ENCODE assay signal across 14 mouse cellular contexts in genomic region chr13:19700733-19701442, GRCm38 (mm10). TPM values are rescaled to one million over a fixed set of nuclear protein-coding genes. Genes with fewer than 3 reads are reported as not detected.
A peak's percentile ranks its signal among the peaks of the same experiment; 100 is the strongest.
DNase-seq lines count a peak whose midpoint lies in the region; ATAC-seq and TF ChIP-seq lines count a peak whose summit lies in the region.
"Had no signal": no experiment of that assay in that cellular context is flagged by ENCODE, and none has a peak within 500 bp of the region (broad histone marks: within the 10 kb centered on the region; RNA-seq: fewer than 3 reads in every experiment).

No protein-coding gene starts in this region.

- WGBS in heart, adult 2 months: 69% methylated on average over 4 of the region's 4 CpGs
- WGBS in heart, embryonic 10.5 days: 74% methylated on average over 4 of the region's 4 CpGs
- 55% methylated on average over 4 of the region's 4 CpGs for WGBS in lung, postnatal 0 days
- WGBS in forebrain, embryonic 16.5 days: 84% methylated on average over 4 of the region's 4 CpGs
- 80% methylated on average over 4 of the region's 4 CpGs for WGBS in midbrain, postnatal 0 days
- 69% methylated on average over 4 of the region's 4 CpGs for WGBS in liver, postnatal 0 days (ENCODE audit: insufficient replicate concordance)

- no peaks in the 10 kb centered on the region for H3K9me3 ChIP-seq in heart, embryonic 10.5 days
- no peaks in the 10 kb centered on the region for H3K9me3 ChIP-seq in lung, postnatal 0 days (ENCODE audit: low read length)
- H3K9me3 ChIP-seq in forebrain, embryonic 16.5 days (ENCODE audit: control insufficient read depth, low read length): no peaks in the 10 kb centered on the region
- no peaks in the 10 kb centered on the region for H3K9me3 ChIP-seq in midbrain, postnatal 0 days (ENCODE audit: low read length)
- H3K9me3 ChIP-seq in liver, postnatal 0 days (ENCODE audit: low read length): no peaks in the 10 kb centered on the region
- H3K9me3 ChIP-seq: heart, embryonic 13.5 days; liver, embryonic 12.5 days had no signal

- no peaks in the 10 kb centered on the region for H3K79me2 ChIP-seq in heart, adult 2 months (replicated peaks; ENCODE audit: control insufficient read depth, insufficient read depth, low read length)

- intact Hi-C loops in heart, adult 2 months (cut with DNase I): no loop called here

- H3K27ac ChIP-seq in heart, adult 2 months: no peak overlapping the region
- H3K27ac ChIP-seq in heart, embryonic 10.5 days: no peak overlapping the region
- no peak overlapping the region for H3K27ac ChIP-seq in lung, postnatal 0 days (ENCODE audit: low read length)
- no peak overlapping the region for H3K27ac ChIP-seq in forebrain, embryonic 16.5 days (ENCODE audit: low read length)
- no peak overlapping the region for H3K27ac ChIP-seq in midbrain, postnatal 0 days (ENCODE audit: low read depth, low read length)
- no peak overlapping the region for H3K27ac ChIP-seq in liver, postnatal 0 days (ENCODE audit: low read depth)
- H3K27ac ChIP-seq: heart, embryonic 13.5 days; liver, embryonic 12.5 days had no signal

- H3K9ac ChIP-seq in heart, adult 2 months (ENCODE audit: low read depth, low read length): no peak overlapping the region
- no peak overlapping the region for H3K9ac ChIP-seq in lung, postnatal 0 days (replicated peaks; ENCODE audit: low read depth)
- H3K9ac ChIP-seq in forebrain, embryonic 16.5 days (replicated peaks; ENCODE audit: low read depth, low read length): no peak overlapping the region
- no peak overlapping the region for H3K9ac ChIP-seq in midbrain, postnatal 0 days (replicated peaks; ENCODE audit: low read length, poor library complexity, severe bottlenecking)
- H3K9ac ChIP-seq in liver, postnatal 0 days (replicated peaks): no peak overlapping the region
- H3K9ac ChIP-seq: heart, embryonic 13.5 days; liver, embryonic 12.5 days had no signal

- no peaks in the 10 kb centered on the region; the same call in 1 of the 2 replicates for H3K4me1 ChIP-seq in heart, adult 2 months (ENCODE audit: control insufficient read depth, insufficient read depth, low read length)
- H3K4me1 ChIP-seq in heart, embryonic 10.5 days: no peaks in the 10 kb centered on the region
- no peaks in the 10 kb centered on the region for H3K4me1 ChIP-seq in lung, postnatal 0 days (ENCODE audit: insufficient read depth, low read depth, low read length)
- H3K4me1 ChIP-seq in forebrain, embryonic 16.5 days (replicated peaks; ENCODE audit: control insufficient read depth, insufficient read depth, low read length): peaks cover 3% of the 10 kb centered on the region; the same call in 1 of the 2 replicates
- H3K4me1 ChIP-seq in midbrain, postnatal 0 days (ENCODE audit: insufficient read depth, low read length): 0 out of 2 replicates have a peak, but pooled peaks cover 3% of the 10 kb centered on the region
- H3K4me1 ChIP-seq in liver, postnatal 0 days (ENCODE audit: insufficient read depth): no peaks in the 10 kb centered on the region
- H3K4me1 ChIP-seq: liver, embryonic 12.5 days had no signal

- TF ChIP-seq POLR2A in heart, adult 2 months (IDR thresholded peaks at IDR 0.05; ENCODE audit: insufficient read depth, low read depth, low read length): no peak

- no peak for TF ChIP-seq EP300 in heart, adult 2 months (IDR thresholded peaks at IDR 0.05; ENCODE audit: insufficient read depth, low read depth, low read length)
- TF ChIP-seq EP300 in lung, postnatal 0 days (IDR thresholded peaks at IDR 0.05): no peak
- TF ChIP-seq EP300 in liver, postnatal 0 days (IDR thresholded peaks at IDR 0.05; ENCODE audit: low read depth): no peak

- TF ChIP-seq CTCF in heart, adult 2 months (IDR thresholded peaks at IDR 0.05): no peak
- TF ChIP-seq CTCF in lung, postnatal 0 days (IDR thresholded peaks at IDR 0.05): no peak
- no peak for TF ChIP-seq CTCF in midbrain, postnatal 0 days (IDR thresholded peaks at IDR 0.05)
- TF ChIP-seq CTCF in liver, postnatal 0 days (IDR thresholded peaks at IDR 0.05; ENCODE audit: low read depth): no peak

- no peak overlapping the region for H3K4me3 ChIP-seq in heart, adult 2 months
- no peak overlapping the region for H3K4me3 ChIP-seq in heart, embryonic 10.5 days
- H3K4me3 ChIP-seq in lung, postnatal 0 days (ENCODE audit: low read depth, low read length): no peak overlapping the region
- H3K4me3 ChIP-seq in forebrain, embryonic 16.5 days (replicated peaks; ENCODE audit: low read length): peak overlapping the region; percentile 5
- H3K4me3 ChIP-seq in midbrain, postnatal 0 days (ENCODE audit: low read depth, low read length): no peak overlapping the region
- H3K4me3 ChIP-seq in liver, postnatal 0 days (ENCODE audit: low read depth, low read length): no peak overlapping the region
- H3K4me3 ChIP-seq: erythroblast, embryonic 14.5 days; heart, embryonic 13.5 days; liver, embryonic 12.5 days had no signal

- DNase-seq in heart, adult 2 months: peak; percentile 3 to 26
- no peak for DNase-seq in heart, embryonic 10.5 days (ENCODE audit: low spot score)
- peak; percentile 28 for DNase-seq in lung, postnatal 0 days (ENCODE audit: low spot score)
- DNase-seq in lung, adult 18-20 months: no peak
- no peak for DNase-seq in midbrain, postnatal 0 days (ENCODE audit: low spot score)
- DNase-seq in liver, postnatal 0 days: no peak
- DNase-seq in MN1 (ENCODE audit: low spot score): no peak
- DNase-seq: kidney, adult 8-10 months; thymus, postnatal 25 days had no signal

- H3K36me3 ChIP-seq in heart, adult 2 months (ENCODE audit: control insufficient read depth, insufficient read depth, low read length): no peaks in the 10 kb centered on the region
- H3K36me3 ChIP-seq in heart, embryonic 10.5 days: no peaks in the 10 kb centered on the region
- H3K36me3 ChIP-seq in lung, postnatal 0 days (ENCODE audit: insufficient read depth, low read length): no peaks in the 10 kb centered on the region
- no peaks in the 10 kb centered on the region for H3K36me3 ChIP-seq in forebrain, embryonic 16.5 days (ENCODE audit: control insufficient read depth, insufficient read depth)
- no peaks in the 10 kb centered on the region for H3K36me3 ChIP-seq in midbrain, postnatal 0 days (ENCODE audit: insufficient read depth, low read length)
- H3K36me3 ChIP-seq in liver, postnatal 0 days (replicated peaks; ENCODE audit: insufficient read depth, low read length): no peaks in the 10 kb centered on the region
- H3K36me3 ChIP-seq: heart, embryonic 13.5 days; liver, embryonic 12.5 days had no signal

- no peak overlapping the region for H3K4me2 ChIP-seq in lung, postnatal 0 days (replicated peaks; ENCODE audit: low read depth, low read length)
- H3K4me2 ChIP-seq in forebrain, embryonic 16.5 days (ENCODE audit: low read length): peak overlapping the region; percentile 38
- peak overlapping the region; percentile 32; the same call in 1 of the 2 replicates for H3K4me2 ChIP-seq in midbrain, postnatal 0 days (ENCODE audit: low read depth, low read length, poor library complexity, severe bottlenecking)
- H3K4me2 ChIP-seq in liver, postnatal 0 days (ENCODE audit: low read depth, low read length): no peak overlapping the region
- H3K4me2 ChIP-seq: heart, embryonic 13.5 days; liver, embryonic 12.5 days had no signal

- no peaks in the 10 kb centered on the region for H3K27me3 ChIP-seq in heart, adult 2 months (ENCODE audit: control insufficient read depth, insufficient read depth, low read length)
- peaks cover 6% of the 10 kb centered on the region; the same call in 1 of the 2 replicates for H3K27me3 ChIP-seq in heart, embryonic 10.5 days (ENCODE audit: insufficient read depth, poor library complexity, severe bottlenecking)
- no peaks in the 10 kb centered on the region for H3K27me3 ChIP-seq in lung, postnatal 0 days (replicated peaks; ENCODE audit: insufficient read depth, low read length)
- no peaks in the 10 kb centered on the region for H3K27me3 ChIP-seq in forebrain, embryonic 16.5 days (replicated peaks; ENCODE audit: control insufficient read depth, insufficient read depth, low read length)
- H3K27me3 ChIP-seq in midbrain, postnatal 0 days (ENCODE audit: insufficient read depth, low read length): peaks cover 4% of the 10 kb centered on the region; the same call in 1 of the 2 replicates
- H3K27me3 ChIP-seq in liver, postnatal 0 days (ENCODE audit: insufficient read depth, low read length): peaks cover 4% of the 10 kb centered on the region; the same call in 1 of the 2 replicates
- H3K27me3 ChIP-seq: liver, embryonic 12.5 days had no signal

- ATAC-seq in lung, postnatal 0 days: no peak
- ATAC-seq in forebrain, embryonic 16.5 days: peak; percentile 9; the same call in 1 of the 2 replicates
- no peak for ATAC-seq in midbrain, postnatal 0 days (ENCODE audit: low FRiP score)
- ATAC-seq in liver, postnatal 0 days: no peak
- ATAC-seq: liver, embryonic 12.5 days had no signal

RNA-seq across cellular contexts. Expression of gene Nme8, which starts 3.3 kb away (rescaled TPM):
- not detected for total RNA-seq in heart, adult 2 months (2021)
- not detected in 2 replicates for polyA plus RNA-seq in heart, adult 2 months (2012; rRNA removed)
- polyA plus RNA-seq in heart, embryonic 10.5 days (2016; fragmentation: Nextera tagmentation; extraction: Ambion mirVana): not detected in 2 replicates
- 0.11 TPM in 1 of 2 replicates, not detected in the other for polyA plus RNA-seq in lung, postnatal 0 days (2015; fragmentation: Nextera tagmentation; extraction: Ambion mirVana)
- polyA plus RNA-seq in forebrain, embryonic 16.5 days (2015; fragmentation: Nextera tagmentation; extraction: Ambion mirVana): not detected in 2 replicates
- total RNA-seq in midbrain, postnatal 0 days (2014; rRNA removed): not detected in 2 replicates
- polyA plus RNA-seq in midbrain, postnatal 0 days (2015; fragmentation: Nextera tagmentation; extraction: Ambion mirVana): 0.17 TPM in 1 of 2 replicates, not detected in the other
- polyA plus RNA-seq in liver, postnatal 0 days (2015; fragmentation: Nextera tagmentation; extraction: Ambion mirVana): not detected in 2 replicates
- total RNA-seq: left cerebral cortex, adult 8-10 months had no signal
- polyA plus RNA-seq: erythroblast, embryonic 14.5 days; liver, embryonic 12.5 days had no signal

Comparison
In these comparisons a context has a peak if more than half of its experiments do, and no peak if none do; other contexts are left out.
1. DNase-seq: peak in heart, adult 2 months (2 of 2) and lung, postnatal 0 days (single experiment); none in heart, embryonic 10.5 days (single experiment), lung, adult 18-20 months (0 of 2), midbrain, postnatal 0 days (single experiment), liver, postnatal 0 days (single experiment) and MN1 (single experiment).
2. H3K4me2 ChIP-seq: peak in forebrain, embryonic 16.5 days (single experiment) and midbrain, postnatal 0 days (single experiment); none in lung, postnatal 0 days (single experiment) and liver, postnatal 0 days (single experiment).